Comparison of ENCODE assay signal across 15 mouse cellular contexts in genomic region chr2:60133072-60133471, GRCm38 (mm10).
DNase-seq lines count a peak whose midpoint lies in the region; ATAC-seq and TF ChIP-seq lines count a peak whose summit lies in the region.
"Had no signal": no experiment of that assay in that cellular context is flagged by ENCODE, and none has a peak within 500 bp of the region (broad histone marks: within the 10 kb centered on the region; RNA-seq: fewer than 3 reads in every experiment).

No protein-coding gene starts in this region.

- no peak for TF ChIP-seq CTCF in intestine, postnatal 0 days (IDR thresholded peaks at IDR 0.05; ENCODE audit: low read depth)

- H3K36me3 ChIP-seq in limb, embryonic 10.5 days: no peaks in the 10 kb centered on the region
- H3K36me3 ChIP-seq in intestine, postnatal 0 days (ENCODE audit: control insufficient read depth, insufficient read depth): no peaks in the 10 kb centered on the region
- H3K36me3 ChIP-seq: forebrain, embryonic 12.5 days; neural tube, embryonic 13.5 days had no signal

- no peak overlapping the region for H3K4me3 ChIP-seq in limb, embryonic 10.5 days
- no peak overlapping the region for H3K4me3 ChIP-seq in intestine, postnatal 0 days (ENCODE audit: low read depth, low read length)
- H3K4me3 ChIP-seq: forebrain, embryonic 12.5 days; neural tube, embryonic 13.5 days had no signal

- DNase-seq in B cell, adult 2 months: peak; percentile 25 to 27
- DNase-seq in cerebellum, postnatal 14 days: peak; percentile 78 to 79
- no peak for DNase-seq in limb, embryonic 10.5 days (ENCODE audit: low spot score)
- no peak for DNase-seq in natural killer cell, adult 2 months (ENCODE audit: low spot score in 2 of 2)
- DNase-seq in urinary bladder, adult 2 months (ENCODE audit: low spot score): no peak
- DNase-seq: lung, postnatal 36 days; midbrain, embryonic 14.5 days; right cerebral cortex, postnatal 14 days; thymus, postnatal 25 days had no signal

- H3K4me1 ChIP-seq in limb, embryonic 10.5 days: peaks cover 19% of the 10 kb centered on the region
- no peaks in the 10 kb centered on the region for H3K4me1 ChIP-seq in intestine, postnatal 0 days (replicated peaks; ENCODE audit: control insufficient read depth, insufficient read depth, low read length)
- H3K4me1 ChIP-seq: forebrain, embryonic 12.5 days; neural tube, embryonic 13.5 days had no signal

- H3K9ac ChIP-seq in intestine, postnatal 0 days (ENCODE audit: low read depth, low read length): no peak overlapping the region
- H3K9ac ChIP-seq: forebrain, embryonic 12.5 days; hindbrain, embryonic 14.5 days; neural tube, embryonic 13.5 days had no signal

- H3K4me2 ChIP-seq in intestine, postnatal 0 days (replicated peaks; ENCODE audit: low read depth): no peak overlapping the region
- H3K4me2 ChIP-seq: forebrain, embryonic 12.5 days; heart, embryonic 11.5 days; hindbrain, embryonic 14.5 days; neural tube, embryonic 13.5 days had no signal

- H3K27me3 ChIP-seq in limb, embryonic 10.5 days (ENCODE audit: low read depth, poor library complexity, severe bottlenecking): no peaks in the 10 kb centered on the region
- no peaks in the 10 kb centered on the region for H3K27me3 ChIP-seq in intestine, postnatal 0 days (replicated peaks; ENCODE audit: control insufficient read depth, insufficient read depth, low read length)
- H3K27me3 ChIP-seq: forebrain, embryonic 12.5 days; neural tube, embryonic 13.5 days had no signal

- H3K27ac ChIP-seq in limb, embryonic 10.5 days: peak overlapping the region; percentile 40; the same call in 1 of the 2 replicates
- no peak overlapping the region for H3K27ac ChIP-seq in intestine, postnatal 0 days (ENCODE audit: low read depth, low read length)
- H3K27ac ChIP-seq: forebrain, embryonic 12.5 days; hindbrain, embryonic 14.5 days; neural tube, embryonic 13.5 days had no signal

- 80% methylated on average over 2 of the region's 2 CpGs for WGBS in limb, embryonic 10.5 days
- 67% methylated on average over 2 of the region's 2 CpGs for WGBS in intestine, postnatal 0 days

- H3K9me3 ChIP-seq in limb, embryonic 10.5 days (replicated peaks): no peaks in the 10 kb centered on the region
- no peaks in the 10 kb centered on the region for H3K9me3 ChIP-seq in intestine, postnatal 0 days (ENCODE audit: control insufficient read depth)
- H3K9me3 ChIP-seq: forebrain, embryonic 12.5 days; neural tube, embryonic 13.5 days had no signal

- peak; percentile 49 for ATAC-seq in activated CD4-positive, CD25-positive, alpha-beta regulatory T cell, adult 4 months
- ATAC-seq in intestine, postnatal 0 days: no peak

Comparison
In these comparisons a context has a peak if more than half of its experiments do, and no peak if none do; other contexts are left out.
1. DNase-seq: peak in B cell, adult 2 months (2 of 2) and cerebellum, postnatal 14 days (2 of 2); none in limb, embryonic 10.5 days (single experiment), natural killer cell, adult 2 months (0 of 2) and urinary bladder, adult 2 months (single experiment).